Mouse (Mus musculus) frontal cortex, adult 2 months (tissue): Measurements from ENCODE around the gene Dnajb1. TPM values are rescaled to one million over a fixed set of nuclear protein-coding genes. Genes with fewer than 3 reads are reported as not detected.
"Not testable (repeated sequence)": the region's sequence is repeated elsewhere in the genome, so short reads cannot be mapped to it uniquely, and the experiment has no call there.

Experiments
- DNase-seq, 2 experiments: peaks; one replicate each; pipeline ENCODE4 v3.0.0; 2022; ENCODE audit warnings: low spot score in 1 of 2; ENCODE audit errors: extremely low spot score in 1 of 2
- polyA plus RNA-seq: library from polyadenylated mRNA; depleted of rRNA; stranded (reverse); fragments of >200 nt; gene quantifications from 2 replicates; pipeline ENCODE4 v1.2.3, GENCODE M21; 2012; rRNA removed

The Dnajb1 gene
- 37.9 TPM in 2 replicates for polyA plus RNA-seq

- DNase-seq, result peak; percentile 99
Measured at GRCm38 (mm10) chr8:83607661-83608397, at the start of gene Dnajb1, which contains the start of gene Tecr. TSS of gene Dnajb1 (plus strand) at chr8:83608193. TSS of gene Tecr (minus strand) at chr8:83607971.

DNA sequence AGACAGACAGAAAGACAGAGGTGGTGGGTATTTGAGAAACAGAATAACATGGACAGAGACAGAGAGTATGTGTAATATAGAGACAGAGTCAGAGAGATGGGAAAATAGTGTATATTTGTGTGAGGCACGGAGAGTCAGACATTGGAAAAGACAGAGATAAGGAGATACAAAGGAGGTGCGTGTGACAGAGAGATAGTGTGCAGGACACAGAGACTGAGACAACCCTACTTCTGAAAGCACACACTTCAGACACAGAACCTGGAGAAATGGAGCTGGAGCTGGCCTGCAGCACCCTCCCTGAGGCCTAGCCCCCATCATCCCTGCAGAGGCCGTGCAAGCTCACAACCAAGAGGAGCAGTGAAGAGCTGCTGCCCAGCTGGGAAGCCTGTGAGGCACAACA lies 45.3 kb upstream of the Dnajb1 start:
- DNase-seq, result no peak

DNA sequence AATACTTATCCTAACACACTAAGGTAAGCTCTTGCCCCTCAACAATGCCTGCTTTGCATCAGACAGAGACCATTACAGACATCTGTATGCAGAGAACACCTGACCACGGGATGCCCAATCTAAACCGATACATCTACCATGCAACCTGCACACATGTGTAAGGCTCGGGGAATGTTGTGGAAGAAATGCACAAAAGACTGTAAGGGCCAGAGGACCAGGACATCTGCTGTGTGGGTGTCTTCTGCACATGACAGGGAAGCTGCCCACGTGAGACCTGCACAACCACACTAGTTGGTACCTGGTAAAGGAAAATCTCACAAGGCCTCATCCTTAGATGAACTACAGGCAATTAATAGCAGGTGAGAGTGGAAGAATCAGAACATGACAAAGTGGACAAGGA lies 44.7 kb upstream of the Dnajb1 start:
- no peak for DNase-seq

DNA sequence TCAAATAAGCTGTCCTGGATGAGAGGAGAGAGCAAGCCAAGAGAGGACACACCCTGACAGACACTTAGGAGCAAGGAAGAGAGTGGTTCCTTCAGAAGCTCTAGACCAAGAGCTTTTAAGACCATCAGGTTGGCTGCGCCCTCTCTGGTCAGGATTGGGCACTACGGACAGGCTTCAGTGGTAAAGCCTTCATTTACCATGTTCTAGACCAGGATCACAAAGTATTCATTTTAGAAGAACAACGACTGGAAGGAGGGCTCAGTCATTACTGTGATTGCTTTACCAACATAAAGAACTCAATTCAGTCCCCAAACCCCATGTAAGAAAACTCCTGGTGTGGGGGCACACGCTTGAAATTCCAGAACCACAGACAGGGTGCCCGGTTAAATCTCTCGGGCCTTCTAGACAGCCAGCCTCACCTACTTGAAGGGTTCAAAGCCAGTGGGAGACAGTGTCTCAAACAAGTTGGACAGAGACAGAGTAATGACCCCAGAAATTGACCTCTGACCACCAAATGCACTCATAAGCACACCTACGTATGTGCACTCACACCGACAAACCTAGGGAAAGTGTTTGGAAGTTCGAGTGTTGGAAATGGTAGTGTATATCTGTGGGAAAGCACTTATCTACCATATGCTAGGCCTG lies 42.1 kb upstream of the Dnajb1 start:
- DNase-seq, result no peak

GRCm38 (mm10) chr8:83566469-83567395 lies 41.3 kb upstream of the Dnajb1 start, which contains the start of gene Ndufb7:
TSS of gene Ndufb7 (plus strand) at chr8:83566671.
- DNase-seq, result peak; percentile 92 to 99

DNA sequence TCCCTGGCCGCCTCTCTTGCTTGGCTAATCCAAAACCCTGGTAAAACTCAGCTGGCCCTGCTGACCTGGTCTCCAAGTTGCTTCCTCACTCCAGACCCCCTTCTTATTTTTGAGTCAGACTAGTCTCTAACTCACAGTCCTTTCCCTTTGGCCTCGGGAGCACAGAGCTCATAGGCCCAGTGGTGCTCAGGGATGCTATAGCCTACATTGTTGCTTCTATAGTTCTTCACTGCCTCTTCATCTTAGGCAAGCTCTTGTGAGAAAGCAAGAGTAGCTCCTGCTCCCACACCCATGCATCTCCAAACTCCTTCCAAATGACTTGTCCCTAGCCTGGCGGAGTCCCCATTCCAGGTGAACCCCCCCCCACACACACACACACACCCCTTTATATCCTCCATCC lies 40.3 kb upstream of the Dnajb1 start:
- no peak for DNase-seq

DNA sequence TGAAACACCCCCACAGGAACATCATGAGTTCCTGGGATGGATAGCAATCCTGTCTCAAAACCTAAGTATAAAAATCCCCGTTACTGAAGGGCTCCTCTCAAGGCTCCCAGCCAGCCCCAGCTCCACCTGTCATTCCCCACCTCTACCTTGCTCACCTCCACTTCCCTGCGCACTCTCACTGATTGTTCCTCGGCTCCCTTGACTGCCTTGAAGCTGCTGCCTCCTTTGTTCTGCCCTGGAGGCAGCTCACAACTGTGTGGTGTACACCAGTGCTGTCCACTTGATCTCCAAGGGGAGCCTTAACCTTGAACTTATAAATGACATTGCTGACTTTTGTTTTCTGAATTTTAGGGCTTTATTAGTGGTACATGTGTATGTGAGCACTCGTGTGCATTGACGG lies 39.9 kb upstream of the Dnajb1 start:
- no peak for DNase-seq

DNA sequence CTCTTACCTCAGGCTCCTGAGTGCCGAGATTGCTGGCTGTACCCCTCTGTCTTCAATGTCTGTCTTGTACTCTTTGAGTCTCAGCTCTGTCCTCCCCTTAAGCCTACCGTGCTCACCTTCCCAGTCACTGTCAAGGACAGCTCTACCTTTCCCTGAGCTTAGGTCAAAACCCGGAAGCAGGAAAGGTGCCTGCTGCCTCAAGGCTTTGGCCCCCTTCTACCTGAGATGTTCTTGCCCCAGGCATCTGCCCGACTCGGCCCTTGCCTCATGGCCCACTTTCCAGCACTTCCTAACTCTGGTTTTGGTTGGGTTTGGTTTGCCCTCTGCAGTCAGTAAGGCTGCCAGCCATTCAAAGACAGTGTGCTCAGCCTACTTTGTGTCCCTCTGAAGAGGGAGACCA lies 39.2 kb upstream of the Dnajb1 start:
- DNase-seq, result no peak

GRCm38 (mm10) chr8:83569165-83569564 lies 38.8 kb upstream of the Dnajb1 start:
- no peak for DNase-seq

GRCm38 (mm10) chr8:83570272-83571000 lies 37.6 kb upstream of the Dnajb1 start:
- no peak for DNase-seq

DNA sequence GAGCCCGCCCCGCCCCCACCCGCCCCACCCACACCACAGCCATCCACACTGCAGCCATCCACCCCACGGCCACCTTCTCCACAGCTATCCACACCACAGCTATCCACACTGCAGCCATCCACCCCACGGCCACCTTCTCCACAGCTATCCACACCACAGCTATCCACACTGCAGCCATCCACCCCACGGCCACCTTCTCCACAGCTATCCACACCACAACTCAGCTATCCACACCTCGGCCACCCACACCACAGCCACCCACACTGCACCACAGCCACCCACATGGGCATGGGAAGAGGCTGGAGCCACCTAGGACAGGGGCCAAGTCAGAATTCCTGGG lies 37.0 kb upstream of the Dnajb1 start:
- DNase-seq, result not testable (repeated sequence)

- DNase-seq, result no peak
Measured at GRCm38 (mm10) chr8:83571791-83572190, 36.2 kb upstream of the Dnajb1 start.

GRCm38 (mm10) chr8:83572246-83572812 lies 35.7 kb upstream of the Dnajb1 start:
- DNase-seq, result no peak

GRCm38 (mm10) chr8:83573140-83573875 lies 34.7 kb upstream of the Dnajb1 start:
- DNase-seq, result peak; percentile 1 to 32

- peak; percentile 0 to 1 for DNase-seq
Measured at GRCm38 (mm10) chr8:83574631-83575315, 33.2 kb upstream of the Dnajb1 start.

GRCm38 (mm10) chr8:83575561-83576515 lies 32.2 kb upstream of the Dnajb1 start:
- peak in 1 of 2 experiments; percentile 1 for DNase-seq

DNA sequence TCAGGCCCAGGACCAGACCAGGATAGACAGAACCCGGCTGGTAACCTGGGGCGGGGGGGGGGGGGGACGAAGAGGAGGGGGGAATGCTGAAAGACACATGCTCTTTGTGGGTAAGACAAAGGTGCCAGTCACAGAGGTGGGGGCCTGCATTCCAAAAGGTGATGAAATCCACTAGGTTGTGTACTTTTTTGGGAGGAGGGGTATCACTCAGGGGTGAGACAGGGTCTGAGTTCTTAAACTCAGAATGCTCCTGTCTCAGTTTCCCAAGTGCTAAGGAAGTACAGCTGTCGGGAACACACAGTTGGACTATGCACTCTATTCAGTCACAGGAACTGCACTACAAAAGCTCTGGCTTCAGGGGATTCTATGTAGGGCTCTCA lies 31.5 kb upstream of the Dnajb1 start:
- peak in 1 of 2 experiments; percentile 0 for DNase-seq

- no peak for DNase-seq
Measured at GRCm38 (mm10) chr8:83576921-83577320, 31.1 kb upstream of the Dnajb1 start.
